Mouse (Mus musculus) spleen, adult 2 months (tissue): ENCODE data around the gene Lrrtm4.

Source experiments
- CTCF ChIP-seq: fragments of 200-500 bp; IDR thresholded peaks from 2 replicates; pipeline ENCODE4 v1.5.1; 2011; ENCODE audit warnings: mild to moderate bottlenecking, inconsistent platforms; ENCODE audit not compliant: insufficient read depth, insufficient read length, insufficient replicate concordance; ENCODE audit errors: extremely low read depth
- POLR2A ChIP-seq: fragments of 200-500 bp; IDR thresholded peaks from 2 replicates; pipeline ENCODE4 v1.6.1; 2011; ENCODE audit warnings: low read depth, low read length, inconsistent platforms

GRCm38 (mm10) chr6:80286968-80287367, 268.3 kb downstream of the Lrrtm4 start:
- TF ChIP-seq POLR2A (no peak), CTCF (no peak)
